Mouse (Mus musculus) liver, embryonic 13.5 days (tissue): ENCODE measurements around the gene Wdfy3. TPM values are rescaled to one million over a fixed set of nuclear protein-coding genes. Genes with fewer than 3 reads are reported as not detected.

ENCODE experiments used
- ATAC-seq: fragments of 200-750 bp; cut with Nextera tagmentation; 2 replicates; pipeline ENCODE4 v1.8.0; 2017; ENCODE audit warnings: low read depth, mild to moderate bottlenecking, moderate number of reproducible peaks, moderate library complexity
- DNase-seq: peaks from one replicate; pipeline ENCODE4 v3.0.0; 2022
- H3K27ac ChIP-seq: fragments of 300-500 bp; sonication (generic); 2 replicates; pipeline ENCODE4 v1.5.1; 2015; ENCODE audit warnings: moderate library complexity, mild to moderate bottlenecking, inconsistent platforms
- H3K27me3 ChIP-seq: fragments of 300-500 bp; sonication (generic); 2 replicates; pipeline ENCODE4 v1.6.1; 2015; ENCODE audit warnings: mild to moderate bottlenecking, inconsistent platforms
- H3K36me3 ChIP-seq: fragments of 300-500 bp; sonication (generic); 2 replicates; pipeline ENCODE4 v1.6.1; 2015; ENCODE audit warnings: mild to moderate bottlenecking, inconsistent platforms
- H3K4me1 ChIP-seq: fragments of 300-500 bp; sonication (generic); replicated peaks from 2 replicates; pipeline ENCODE4 v1.6.1; 2015; ENCODE audit warnings: inconsistent platforms
- H3K4me2 ChIP-seq: fragments of 300-500 bp; sonication (generic); 2 replicates; pipeline ENCODE4 v1.6.1; 2015; ENCODE audit warnings: inconsistent platforms, mild to moderate bottlenecking, moderate library complexity
- H3K4me3 ChIP-seq: fragments of 300-500 bp; sonication (generic); replicated peaks from 2 replicates; pipeline ENCODE4 v1.5.1; 2015; ENCODE audit warnings: mild to moderate bottlenecking, inconsistent platforms
- H3K9ac ChIP-seq: fragments of 300-500 bp; sonication (generic); 2 replicates; pipeline ENCODE4 v1.6.1; 2015; ENCODE audit warnings: mild to moderate bottlenecking, inconsistent platforms
- H3K9me3 ChIP-seq: fragments of 300-500 bp; sonication (generic); replicated peaks from 2 replicates; pipeline ENCODE4 v1.6.1; 2016; ENCODE audit warnings: inconsistent platforms
- WGBS: fragments of 180-500 bp; shearing (Covaris S2); methylation state at CpG from one replicate; pipeline ENCODE4 v1.1.7; 2015; ENCODE audit not compliant: insufficient replicate concordance; 5-methylcytosine and 5-hydroxymethylcytosine counted together
- polyA plus RNA-seq: library from polyadenylated mRNA; unstranded; fragments of >200 nt; fragmentation: Nextera tagmentation; extraction: Ambion mirVana; gene quantifications from 2 replicates; pipeline ENCODE4 v1.2.1, GENCODE M21; 2015

Wdfy3 gene
- polyA plus RNA-seq, 1 experiment from 2014 or later, result 3.3 TPM

GRCm38 (mm10) chr5:101866722-101867121, 203.0 kb downstream of the Wdfy3 start:
- Histone ChIP-seq H3K9ac (no peak overlapping the region), H3K9me3 (no peaks in the 10 kb centered on the region), H3K4me2 (no peak overlapping the region), H3K36me3 (peaks cover 79% of the 10 kb centered on the region), H3K27ac (no peak overlapping the region), H3K27me3 (no peaks in the 10 kb centered on the region), H3K4me3 (no peak overlapping the region), H3K4me1 (no peaks in the 10 kb centered on the region)
- no peak for DNase-seq
- WGBS, result 65% methylated on average over 2 of the region's 2 CpGs
- ATAC-seq, result no peak

- Histone ChIP-seq H3K4me3 (no peak overlapping the region), H3K27me3 (no peaks in the 10 kb centered on the region), H3K4me2 (no peak overlapping the region), H3K36me3 (peaks cover 72% of the 10 kb centered on the region), H3K9ac (no peak overlapping the region), H3K9me3 (no peaks in the 10 kb centered on the region), H3K27ac (no peak overlapping the region), H3K4me1 (no peaks in the 10 kb centered on the region)
- DNase-seq, result no peak
- no peak for ATAC-seq
- WGBS, result 71% methylated on average over 6 of the region's 6 CpGs
These were observed 205.8 kb downstream of the Wdfy3 start for GRCm38 (mm10) chr5:101863946-101864345.

- ATAC-seq, result no peak
- Histone ChIP-seq H3K4me2 (no peak overlapping the region), H3K36me3 (peaks cover 66% of the 10 kb centered on the region), H3K4me1 (no peaks in the 10 kb centered on the region), H3K27me3 (no peaks in the 10 kb centered on the region), H3K9ac (no peak overlapping the region), H3K9me3 (no peaks in the 10 kb centered on the region), H3K27ac (no peak overlapping the region), H3K4me3 (no peak overlapping the region)
- WGBS, result 87% methylated on average over 8 of the region's 8 CpGs
- DNase-seq, result no peak
These were observed 207.1 kb downstream of the Wdfy3 start for GRCm38 (mm10) chr5:101862651-101863050.

GRCm38 (mm10) chr5:101861786-101862571, 207.7 kb downstream of the Wdfy3 start:
- Histone ChIP-seq H3K4me2 (no peak overlapping the region), H3K27me3 (no peaks in the 10 kb centered on the region), H3K27ac (no peak overlapping the region), H3K9me3 (no peaks in the 10 kb centered on the region), H3K36me3 (peaks cover 72% of the 10 kb centered on the region), H3K4me3 (no peak overlapping the region), H3K4me1 (no peaks in the 10 kb centered on the region), H3K9ac (no peak overlapping the region)
- 84% methylated on average over 18 of the region's 18 CpGs for WGBS
- DNase-seq, result no peak
- no peak for ATAC-seq

- no peak for ATAC-seq
- no peaks in the 10 kb centered on the region for H3K27me3 ChIP-seq
- no peak overlapping the region for H3K9ac ChIP-seq
- no peaks in the 10 kb centered on the region for H3K4me1 ChIP-seq
- H3K4me2 ChIP-seq, result no peak overlapping the region
- H3K9me3 ChIP-seq, result no peaks in the 10 kb centered on the region
- WGBS, result 81% methylated on average over 10 of the region's 10 CpGs
- H3K4me3 ChIP-seq, result no peak overlapping the region
- H3K27ac ChIP-seq, result no peak overlapping the region
- no peak for DNase-seq
- H3K36me3 ChIP-seq, result peaks cover 73% of the 10 kb centered on the region
These were observed 210.8 kb downstream of the Wdfy3 start for GRCm38 (mm10) chr5:101858891-101859436.

DNA sequence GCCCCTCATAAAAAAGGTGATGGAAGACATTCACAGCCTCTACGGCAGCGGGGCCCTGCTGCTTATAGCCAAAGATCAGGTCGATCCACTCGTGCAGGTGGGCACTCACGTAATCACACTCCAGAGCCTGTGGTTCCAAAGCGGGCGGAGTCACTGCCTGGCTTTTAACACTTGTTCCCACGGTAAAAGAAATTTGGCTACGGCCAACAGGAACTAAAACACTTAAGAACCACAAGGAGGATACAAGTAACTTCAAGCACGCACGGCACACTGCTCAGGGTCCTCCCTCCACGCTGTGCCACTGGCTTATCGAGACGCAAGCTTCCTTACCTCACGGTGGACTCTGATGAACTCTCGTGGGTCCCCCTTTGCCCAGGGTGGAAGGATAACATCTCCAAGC, 214.2 kb downstream of the Wdfy3 start:
- ATAC-seq (no peak), DNase-seq (no peak)
- Histone ChIP-seq H3K27me3 (no peaks in the 10 kb centered on the region), H3K27ac (no peak overlapping the region), H3K36me3 (peaks cover 77% of the 10 kb centered on the region), H3K9ac (no peak overlapping the region), H3K4me2 (no peak overlapping the region), H3K4me1 (peaks cover 8% of the 10 kb centered on the region; the same call in 1 of the 2 replicates), H3K9me3 (no peaks in the 10 kb centered on the region), H3K4me3 (no peak overlapping the region)
- 82% methylated on average over 16 of the region's 16 CpGs for WGBS

DNA sequence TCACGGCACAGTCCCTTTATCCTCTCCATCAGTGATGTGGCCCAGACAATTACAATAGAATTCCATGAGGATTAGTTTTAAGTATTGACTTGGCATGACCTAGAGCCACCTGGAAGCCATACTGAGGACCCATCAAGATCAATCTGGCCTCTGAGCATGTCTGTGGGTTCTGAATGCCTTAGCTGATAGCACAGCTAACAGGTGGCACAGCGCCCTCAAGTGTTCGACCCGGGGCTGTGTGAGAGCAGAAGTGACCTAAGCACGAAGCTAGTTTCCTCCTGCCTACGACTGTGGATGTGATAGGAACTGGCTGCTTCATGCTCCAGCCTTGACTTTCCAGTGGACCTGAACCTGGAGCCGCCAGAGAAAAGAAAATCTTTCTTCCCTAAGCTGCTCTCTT, 215.1 kb downstream of the Wdfy3 start:
- WGBS, result 74% methylated on average over 7 of the region's 7 CpGs
- H3K27me3 ChIP-seq, result no peaks in the 10 kb centered on the region
- no peak overlapping the region for H3K4me2 ChIP-seq
- no peak overlapping the region for H3K9ac ChIP-seq
- DNase-seq (peak; percentile 11), ATAC-seq (no peak)
- peaks cover 82% of the 10 kb centered on the region for H3K36me3 ChIP-seq
- H3K4me3 ChIP-seq, result no peak overlapping the region
- H3K4me1 ChIP-seq, result peaks cover 8% of the 10 kb centered on the region; the same call in 1 of the 2 replicates
- no peaks in the 10 kb centered on the region for H3K9me3 ChIP-seq
- no peak overlapping the region for H3K27ac ChIP-seq

DNA sequence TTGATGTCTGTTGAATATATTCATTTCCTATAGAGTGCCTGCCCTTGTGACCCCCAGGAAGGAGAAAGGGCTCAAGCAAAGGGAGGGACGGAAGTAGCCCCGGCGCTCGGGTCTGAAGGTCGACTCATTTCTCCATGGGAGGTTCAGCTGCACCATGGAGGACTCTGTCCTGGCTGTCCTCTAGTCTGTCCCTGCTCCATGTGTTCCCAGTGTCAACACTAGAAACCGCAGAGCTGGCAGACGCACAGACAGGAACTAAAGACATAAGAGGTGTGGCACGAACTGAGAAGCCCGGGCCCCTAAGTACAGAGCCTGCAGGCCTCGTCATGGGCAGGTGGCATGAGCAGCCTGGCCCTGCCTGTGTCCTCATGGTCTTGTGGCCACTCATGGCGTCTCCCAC, 215.6 kb downstream of the Wdfy3 start:
- no peak overlapping the region for H3K4me2 ChIP-seq
- no peak for ATAC-seq
- no peak overlapping the region for H3K4me3 ChIP-seq
- 89% methylated on average over 11 of the region's 11 CpGs for WGBS
- H3K9ac ChIP-seq, result no peak overlapping the region
- no peak overlapping the region for H3K27ac ChIP-seq
- DNase-seq, result no peak
- H3K9me3 ChIP-seq, result no peaks in the 10 kb centered on the region
- peaks cover 83% of the 10 kb centered on the region for H3K36me3 ChIP-seq
- H3K27me3 ChIP-seq, result no peaks in the 10 kb centered on the region
- H3K4me1 ChIP-seq, result peaks cover 8% of the 10 kb centered on the region; the same call in 1 of the 2 replicates

DNA sequence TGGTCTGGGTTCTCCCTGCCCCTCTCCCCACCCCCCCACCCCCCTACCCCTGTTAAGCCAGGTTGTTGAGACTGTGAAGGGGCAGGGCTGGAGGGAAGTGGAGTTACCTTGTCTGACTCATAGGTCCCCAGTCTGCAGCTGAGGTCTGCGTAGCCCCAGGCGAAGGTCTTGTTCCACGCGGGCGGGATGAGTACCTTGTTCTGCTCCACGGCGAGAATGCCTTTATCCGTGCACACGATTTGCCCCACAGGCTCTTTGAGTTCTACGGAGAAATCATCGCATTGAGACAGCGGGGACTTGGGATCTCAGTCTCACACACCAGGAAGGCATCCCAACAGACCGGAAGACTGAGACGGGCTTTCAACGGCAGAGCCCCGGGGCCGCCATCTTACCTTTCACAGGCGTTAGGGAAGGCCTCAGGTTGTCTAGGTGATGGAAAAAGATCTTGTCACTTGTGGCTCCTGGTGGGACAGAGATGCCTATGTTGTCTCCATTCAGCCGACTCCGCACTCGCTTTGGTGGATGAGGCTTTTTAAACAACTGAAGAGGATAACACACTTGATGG, 217.5 kb downstream of the Wdfy3 start:
- ATAC-seq, result no peak
- H3K27me3 ChIP-seq, result no peaks in the 10 kb centered on the region
- H3K9ac ChIP-seq, result no peak overlapping the region
- peaks cover 91% of the 10 kb centered on the region for H3K36me3 ChIP-seq
- DNase-seq, result no peak
- no peaks in the 10 kb centered on the region for H3K9me3 ChIP-seq
- H3K27ac ChIP-seq, result no peak overlapping the region
- peaks cover 18% of the 10 kb centered on the region for H3K4me1 ChIP-seq
- no peak overlapping the region for H3K4me3 ChIP-seq
- 90% methylated on average over 21 of the region's 21 CpGs for WGBS
- no peak overlapping the region for H3K4me2 ChIP-seq

- Histone ChIP-seq H3K27ac (0 out of 2 replicates have a peak overlapping the region, but pooled peaks have one; percentile 53), H3K36me3 (peaks cover 98% of the 10 kb centered on the region), H3K4me1 (peaks cover 18% of the 10 kb centered on the region), H3K4me2 (no peak overlapping the region), H3K4me3 (no peak overlapping the region), H3K9me3 (no peaks in the 10 kb centered on the region), H3K27me3 (no peaks in the 10 kb centered on the region), H3K9ac (no peak overlapping the region)
- peak; percentile 73 for ATAC-seq
- 41% methylated on average over 7 of the region's 7 CpGs for WGBS
- peak; percentile 22 for DNase-seq
These were observed 218.6 kb downstream of the Wdfy3 start for GRCm38 (mm10) chr5:101851133-101851532.

- H3K27ac ChIP-seq, result no peak overlapping the region
- no peak overlapping the region for H3K9ac ChIP-seq
- no peaks in the 10 kb centered on the region for H3K27me3 ChIP-seq
- no peak overlapping the region for H3K4me3 ChIP-seq
- DNase-seq (no peak), ATAC-seq (peak; percentile 76)
- 41% methylated on average over 4 of the region's 4 CpGs for WGBS
- H3K36me3 ChIP-seq, result peaks cover 97% of the 10 kb centered on the region
- H3K4me1 ChIP-seq, result peaks cover 18% of the 10 kb centered on the region
- no peak overlapping the region for H3K4me2 ChIP-seq
- no peaks in the 10 kb centered on the region for H3K9me3 ChIP-seq
These were observed 222.0 kb downstream of the Wdfy3 start for GRCm38 (mm10) chr5:101847762-101848161.
